Mouse (Mus musculus): ENCODE measurements around the gene Fpgs. TPM values are rescaled to one million over a fixed set of nuclear protein-coding genes. Genes with fewer than 3 reads are reported as not detected.

Fpgs gene
- polyA plus RNA-seq, 1 experiment from 2014 or later: 28.9 TPM

GRCm38 (mm10) chr2:32739311-32739710, 35.4 kb upstream of the Fpgs start:
- CTCF ChIA-PET: no interaction called here
- ATAC-seq: no peak
- in situ Hi-C loops (cut with MboI; ENCODE audit: low pct_unique_long_range_greater_than_20kb): no loop called here
- peaks cover 23% of the 10 kb centered on the region for H3K27me3 ChIP-seq
- POLR2A ChIA-PET: no interaction called here
- TF ChIP-seq CTCF (IDR thresholded peaks at IDR 0.05): no peak
- no peak for DNase-seq (ENCODE audit: low read depth, low spot score)

GRCm38 (mm10) chr2:32737008-32737407, 33.1 kb upstream of the Fpgs start:
- in situ Hi-C loops (cut with MboI; ENCODE audit: low pct_unique_long_range_greater_than_20kb): no loop called here
- POLR2A ChIA-PET: interaction anchor here (0.6 to 1.6 kb wide), 2 partner anchors 10 to 216 kb away, joined by 5 to 8 read pairs; no protein-coding TSS in a partner anchor
- no peak for ATAC-seq

GRCm38 (mm10) chr2:32736306-32736829, 32.4 kb upstream of the Fpgs start:
- POLR2A ChIA-PET: interaction anchor here (0.6 kb wide), 1 partner anchor 216 kb away, joined by 5 read pairs; no protein-coding TSS in a partner anchor
- CTCF ChIA-PET: no interaction called here

More at GRCm38 (mm10) chr2:32737008-32737407, 33.1 kb upstream of the Fpgs start:
- CTCF ChIA-PET: no interaction called here
- DNase-seq (ENCODE audit: low read depth, low spot score): no peak
- H3K27me3 ChIP-seq: peaks cover 20% of the 10 kb centered on the region
- TF ChIP-seq CTCF (IDR thresholded peaks at IDR 0.05): no peak

GRCm38 (mm10) chr2:32734933-32735332, 31.0 kb upstream of the Fpgs start:
- DNase-seq (ENCODE audit: low read depth, low spot score): no peak
- ChIA-PET CTCF (interaction anchor here (0.9 kb wide), 1 partner anchor 39 kb away, joined by 3 read pairs; no protein-coding TSS in a partner anchor), POLR2A (no interaction called here)
- TF ChIP-seq CTCF (IDR thresholded peaks at IDR 0.05): no peak
- no peak for ATAC-seq
- peaks cover 4% of the 10 kb centered on the region for H3K27me3 ChIP-seq
- in situ Hi-C loops (cut with MboI; ENCODE audit: low pct_unique_long_range_greater_than_20kb): no loop called here

More at GRCm38 (mm10) chr2:32736306-32736829, 32.4 kb upstream of the Fpgs start:
- in situ Hi-C loops (cut with MboI; ENCODE audit: low pct_unique_long_range_greater_than_20kb): no loop called here
- no peak for TF ChIP-seq CTCF (IDR thresholded peaks at IDR 0.05)
- H3K27me3 ChIP-seq: peaks cover 13% of the 10 kb centered on the region
- no peak for DNase-seq (ENCODE audit: low read depth, low spot score)
- ATAC-seq: no peak

GRCm38 (mm10) chr2:32734480-32734879, 30.5 kb upstream of the Fpgs start:
- in situ Hi-C loops (cut with MboI; ENCODE audit: low pct_unique_long_range_greater_than_20kb): no loop called here
- no peak for TF ChIP-seq CTCF (IDR thresholded peaks at IDR 0.05)
- no peaks in the 10 kb centered on the region for H3K27me3 ChIP-seq
- ATAC-seq (no peak), DNase-seq (ENCODE audit: low read depth, low spot score) (no peak)
- CTCF ChIA-PET: no interaction called here
- POLR2A ChIA-PET: no interaction called here

- ATAC-seq (no peak), DNase-seq (ENCODE audit: low read depth, low spot score) (no peak)
- ChIA-PET CTCF (interaction anchor here (1.8 kb wide), 1 partner anchor 15 kb away, joined by 5 read pairs; no protein-coding TSS in a partner anchor), POLR2A (no interaction called here)
- no peaks in the 10 kb centered on the region for H3K27me3 ChIP-seq
- in situ Hi-C loops (cut with MboI; ENCODE audit: low pct_unique_long_range_greater_than_20kb): no loop called here
- no peak for TF ChIP-seq CTCF (IDR thresholded peaks at IDR 0.05)
Observed at GRCm38 (mm10) chr2:32732695-32733094, 28.8 kb upstream of the Fpgs start.

GRCm38 (mm10) chr2:32731911-32732310, 28.0 kb upstream of the Fpgs start:
- DNase-seq (ENCODE audit: low read depth, low spot score) (no peak), ATAC-seq (no peak)
- H3K27me3 ChIP-seq: no peaks in the 10 kb centered on the region
- in situ Hi-C loops (cut with MboI; ENCODE audit: low pct_unique_long_range_greater_than_20kb): no loop called here
- CTCF ChIA-PET: interaction anchor here (1.8 to 2.0 kb wide), 2 partner anchors 15 to 17 kb away, joined by 5 read pairs; no protein-coding TSS in a partner anchor
- no peak for TF ChIP-seq CTCF (IDR thresholded peaks at IDR 0.05)
- POLR2A ChIA-PET: interaction anchor here (0.6 kb wide), 1 partner anchor 60 kb away, joined by 3 read pairs; no protein-coding TSS in a partner anchor

GRCm38 (mm10) chr2:32730854-32731253, 26.9 kb upstream of the Fpgs start:
- in situ Hi-C loops (cut with MboI; ENCODE audit: low pct_unique_long_range_greater_than_20kb): no loop called here
- H3K27me3 ChIP-seq: no peaks in the 10 kb centered on the region
- ATAC-seq (no peak), DNase-seq (ENCODE audit: low read depth, low spot score) (no peak)
- no peak for TF ChIP-seq CTCF (IDR thresholded peaks at IDR 0.05)
- ChIA-PET CTCF (interaction anchor here (1.0 to 2.0 kb wide), 3 partner anchors 14 to 26 kb away, joined by 4 to 5 read pairs (median 5); partner anchors contain the start of gene Tor2a), POLR2A (no interaction called here)

GRCm38 (mm10) chr2:32729547-32729946, 25.6 kb upstream of the Fpgs start:
- ChIA-PET POLR2A (no interaction called here), CTCF (interaction anchor here (1.4 kb wide), 1 partner anchor 15 kb away, joined by 3 read pairs; no protein-coding TSS in a partner anchor)
- no peak for TF ChIP-seq CTCF (IDR thresholded peaks at IDR 0.05)

GRCm38 (mm10) chr2:32728463-32728862, 24.5 kb upstream of the Fpgs start:
- DNase-seq (ENCODE audit: low read depth, low spot score): no peak
- ChIA-PET POLR2A (no interaction called here), CTCF (interaction anchor here (1.0 to 2.1 kb wide), 3 partner anchors 12 to 29 kb away, joined by 3 to 8 read pairs (median 3); partner anchors contain the start of gene Tor2a)
- H3K27me3 ChIP-seq: no peaks in the 10 kb centered on the region
- TF ChIP-seq CTCF (IDR thresholded peaks at IDR 0.05): no peak
- no peak for ATAC-seq
- in situ Hi-C loops (cut with MboI; ENCODE audit: low pct_unique_long_range_greater_than_20kb): no loop called here

More at GRCm38 (mm10) chr2:32729547-32729946, 25.6 kb upstream of the Fpgs start:
- in situ Hi-C loops (cut with MboI; ENCODE audit: low pct_unique_long_range_greater_than_20kb): no loop called here
- ATAC-seq (no peak), DNase-seq (ENCODE audit: low read depth, low spot score) (no peak)
- H3K27me3 ChIP-seq: no peaks in the 10 kb centered on the region

GRCm38 (mm10) chr2:32727435-32727834, 23.5 kb upstream of the Fpgs start:
- TF ChIP-seq CTCF (IDR thresholded peaks at IDR 0.05): no peak
- POLR2A ChIA-PET: interaction anchor here (0.6 kb wide), 1 partner anchor 318 kb away, joined by 3 read pairs; no protein-coding TSS in a partner anchor
- CTCF ChIA-PET: interaction anchor here (1.0 to 2.1 kb wide), 3 partner anchors 11 to 30 kb away, joined by 3 to 8 read pairs (median 4); partner anchors contain the start of gene Tor2a
- in situ Hi-C loops (cut with MboI; ENCODE audit: low pct_unique_long_range_greater_than_20kb): no loop called here
- DNase-seq (ENCODE audit: low read depth, low spot score): no peak
- H3K27me3 ChIP-seq: no peaks in the 10 kb centered on the region
- ATAC-seq: peak; percentile 79
